Mouse (Mus musculus): ENCODE results near the gene Ush1g. TPM values are rescaled to one million over a fixed set of nuclear protein-coding genes. Genes with fewer than 3 reads are reported as not detected.

Gene Ush1g
- polyA plus RNA-seq, 1 experiment from 2014 or later, result not detected

DNA sequence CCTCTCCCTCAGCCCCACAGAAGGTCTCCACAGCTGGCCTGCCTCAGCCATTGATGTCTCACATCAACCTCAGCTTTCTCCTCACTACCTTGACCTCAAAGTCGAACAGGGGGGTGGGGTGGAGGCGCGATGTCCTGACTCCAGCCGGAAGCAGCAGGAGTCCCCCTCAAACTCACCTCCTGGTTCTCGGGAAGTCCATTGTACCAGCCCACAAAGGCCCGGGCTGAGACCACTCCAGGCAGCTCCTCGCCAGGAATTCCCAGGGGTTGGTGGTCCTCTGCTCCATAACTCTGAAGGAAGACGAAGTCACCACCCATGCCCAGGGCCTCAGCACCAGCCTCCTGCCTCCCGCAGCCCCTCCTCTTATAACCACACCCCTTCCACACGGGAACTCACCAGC, 50.4 kb downstream of the Ush1g start:
- peaks cover 38% of the 10 kb centered on the region for H3K27me3 ChIP-seq (ENCODE audit: low read depth, poor library complexity, severe bottlenecking)
- 67% methylated on average over 10 of the region's 10 CpGs for WGBS
- H3K27ac ChIP-seq, result no peak overlapping the region
- peaks cover 19% of the 10 kb centered on the region for H3K36me3 ChIP-seq
- no peak overlapping the region for H3K4me3 ChIP-seq
- H3K9me3 ChIP-seq (replicated peaks), result no peaks in the 10 kb centered on the region
- H3K4me1 ChIP-seq, result peaks cover 43% of the 10 kb centered on the region
- DNase-seq (ENCODE audit: low spot score), result no peak

DNA sequence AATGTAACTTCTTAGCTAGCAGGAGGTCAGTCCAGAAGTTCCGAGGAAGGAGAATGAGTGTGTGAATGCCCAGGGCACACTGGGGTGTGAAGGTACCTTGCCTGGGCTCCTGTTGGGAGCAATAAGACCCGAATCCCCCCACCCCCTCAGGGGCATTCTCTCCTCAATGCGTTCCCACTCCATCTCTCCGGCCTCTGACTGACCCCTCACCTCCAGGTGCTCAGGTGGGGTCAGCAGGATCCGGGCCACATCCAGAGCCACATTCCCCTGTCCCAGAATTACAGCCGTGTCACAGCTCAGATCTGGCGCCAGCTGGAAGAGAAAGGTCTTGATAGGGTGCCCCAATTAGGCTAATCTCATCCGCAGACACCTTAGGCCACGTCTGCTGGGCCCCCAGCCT, 50.8 kb downstream of the Ush1g start:
- H3K4me3 ChIP-seq, result no peak overlapping the region
- DNase-seq (ENCODE audit: low spot score), result no peak
- no peak overlapping the region for H3K27ac ChIP-seq
- peaks cover 19% of the 10 kb centered on the region for H3K36me3 ChIP-seq
- peaks cover 42% of the 10 kb centered on the region for H3K27me3 ChIP-seq (ENCODE audit: low read depth, poor library complexity, severe bottlenecking)
- no peaks in the 10 kb centered on the region for H3K9me3 ChIP-seq (replicated peaks)
- WGBS, result 80% methylated on average over 9 of the region's 9 CpGs
- peaks cover 43% of the 10 kb centered on the region for H3K4me1 ChIP-seq

DNA sequence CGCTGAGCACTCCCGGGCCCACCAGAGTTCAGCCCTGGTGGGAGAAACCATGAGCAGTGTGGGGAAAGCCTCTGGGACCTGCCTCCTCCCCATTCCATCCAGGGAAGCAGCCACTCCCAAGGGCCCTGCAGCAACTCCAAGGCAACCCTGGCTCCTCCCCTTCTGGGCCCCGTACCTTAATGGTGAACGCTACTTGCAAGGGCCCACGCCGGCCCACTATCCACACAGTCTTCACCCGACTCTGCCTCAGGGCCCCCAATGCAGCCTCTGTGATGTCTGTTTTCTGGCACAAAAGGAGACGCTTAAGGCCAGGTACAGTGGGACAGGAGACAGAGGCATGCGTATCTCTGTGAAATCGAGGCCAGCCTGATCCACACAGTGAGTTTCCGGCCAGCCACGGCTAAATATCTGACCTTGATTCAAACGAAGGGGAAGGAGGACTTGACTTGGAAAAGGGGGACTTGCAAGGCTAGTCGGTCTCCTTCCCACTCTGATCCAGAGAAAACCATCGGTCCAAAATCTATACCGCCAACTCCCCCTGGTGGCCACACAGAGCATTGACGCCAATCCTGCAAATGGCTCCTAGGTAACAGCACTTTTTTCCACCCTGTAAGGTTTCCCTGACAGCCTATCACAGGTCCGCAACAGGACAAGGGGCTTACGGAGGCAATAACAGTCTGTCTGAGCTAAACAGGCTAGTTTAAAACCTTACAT, 51.5 kb downstream of the Ush1g start:
- Histone ChIP-seq H3K27ac (no peak overlapping the region), H3K4me3 (no peak overlapping the region), H3K4me1 (peaks cover 41% of the 10 kb centered on the region), H3K36me3 (peaks cover 19% of the 10 kb centered on the region), H3K9me3 (replicated peaks) (no peaks in the 10 kb centered on the region), H3K27me3 (ENCODE audit: low read depth, poor library complexity, severe bottlenecking) (peaks cover 50% of the 10 kb centered on the region)
- peak; percentile 89 for DNase-seq (ENCODE audit: low spot score)
- WGBS, result 37% methylated on average over 19 of the region's 19 CpGs

DNA sequence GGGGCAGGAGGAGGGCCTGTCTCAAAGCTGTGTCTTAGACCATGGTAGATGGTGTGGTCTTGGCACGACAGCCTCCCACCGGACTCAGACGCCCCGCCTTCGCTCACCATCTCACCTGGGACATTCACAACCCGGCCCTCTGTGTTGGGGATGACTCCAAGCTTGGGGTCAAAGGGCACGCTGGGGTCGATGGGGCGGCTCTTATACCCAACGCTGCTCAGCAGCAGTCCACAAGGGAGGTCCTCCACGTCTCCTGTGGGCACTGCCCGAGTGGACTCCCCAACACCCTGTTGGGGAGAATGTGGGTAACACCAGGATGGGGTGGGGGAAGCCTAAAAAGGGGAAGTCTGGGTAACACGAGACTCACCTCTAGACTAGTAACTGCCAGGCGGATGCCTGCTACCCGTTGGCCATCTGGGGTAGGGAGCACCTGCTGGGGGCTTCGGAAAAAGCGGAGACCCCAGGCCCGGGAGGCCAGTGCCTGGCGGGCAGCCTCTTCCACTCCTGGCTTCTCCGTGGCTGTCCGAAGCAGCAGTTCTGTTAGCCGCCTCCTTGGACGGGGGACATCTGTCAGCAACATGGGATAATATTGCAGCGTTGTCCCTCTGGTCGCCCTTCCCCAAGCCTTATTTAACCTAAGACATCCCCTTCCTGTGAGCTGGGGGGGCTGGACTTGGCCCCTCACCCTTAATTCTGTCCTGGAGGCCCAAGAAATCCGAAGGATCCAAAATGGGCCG, 52.3 kb downstream of the Ush1g start:
- WGBS, result 90% methylated on average over 27 of the region's 27 CpGs
- peaks cover 46% of the 10 kb centered on the region for H3K4me1 ChIP-seq
- H3K27me3 ChIP-seq (ENCODE audit: low read depth, poor library complexity, severe bottlenecking), result peaks cover 58% of the 10 kb centered on the region
- DNase-seq (ENCODE audit: low spot score), result no peak
- no peak overlapping the region for H3K27ac ChIP-seq
- H3K4me3 ChIP-seq, result no peak overlapping the region
- H3K9me3 ChIP-seq (replicated peaks), result no peaks in the 10 kb centered on the region
- peaks cover 19% of the 10 kb centered on the region for H3K36me3 ChIP-seq

DNA sequence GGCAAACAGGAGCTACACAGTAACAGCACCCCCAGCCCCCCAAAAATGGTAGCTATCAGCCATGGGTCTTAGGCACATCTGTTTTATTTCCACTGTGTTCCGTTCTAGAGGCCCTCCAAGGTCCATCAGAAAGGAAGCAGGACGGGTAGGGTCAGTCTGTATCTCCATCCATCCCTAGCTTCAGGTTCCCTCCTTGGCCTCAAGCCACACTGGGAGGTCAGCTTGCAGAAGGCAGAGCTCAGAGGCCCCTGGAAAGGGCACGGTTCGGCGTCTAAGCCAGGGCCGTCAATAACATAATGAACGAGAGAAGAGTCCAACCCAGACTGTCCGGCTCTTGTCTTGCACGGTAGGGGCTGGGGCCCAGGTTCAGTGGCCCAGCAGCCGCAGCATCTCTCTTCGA, 53.9 kb downstream of the Ush1g start:
- Histone ChIP-seq H3K9me3 (replicated peaks) (no peaks in the 10 kb centered on the region), H3K4me1 (peaks cover 41% of the 10 kb centered on the region), H3K4me3 (no peak overlapping the region), H3K27me3 (ENCODE audit: low read depth, poor library complexity, severe bottlenecking) (peaks cover 73% of the 10 kb centered on the region), H3K36me3 (peaks cover 19% of the 10 kb centered on the region), H3K27ac (no peak overlapping the region)
- 62% methylated on average over 11 of the region's 11 CpGs for WGBS
- no peak for DNase-seq (ENCODE audit: low spot score)

DNA sequence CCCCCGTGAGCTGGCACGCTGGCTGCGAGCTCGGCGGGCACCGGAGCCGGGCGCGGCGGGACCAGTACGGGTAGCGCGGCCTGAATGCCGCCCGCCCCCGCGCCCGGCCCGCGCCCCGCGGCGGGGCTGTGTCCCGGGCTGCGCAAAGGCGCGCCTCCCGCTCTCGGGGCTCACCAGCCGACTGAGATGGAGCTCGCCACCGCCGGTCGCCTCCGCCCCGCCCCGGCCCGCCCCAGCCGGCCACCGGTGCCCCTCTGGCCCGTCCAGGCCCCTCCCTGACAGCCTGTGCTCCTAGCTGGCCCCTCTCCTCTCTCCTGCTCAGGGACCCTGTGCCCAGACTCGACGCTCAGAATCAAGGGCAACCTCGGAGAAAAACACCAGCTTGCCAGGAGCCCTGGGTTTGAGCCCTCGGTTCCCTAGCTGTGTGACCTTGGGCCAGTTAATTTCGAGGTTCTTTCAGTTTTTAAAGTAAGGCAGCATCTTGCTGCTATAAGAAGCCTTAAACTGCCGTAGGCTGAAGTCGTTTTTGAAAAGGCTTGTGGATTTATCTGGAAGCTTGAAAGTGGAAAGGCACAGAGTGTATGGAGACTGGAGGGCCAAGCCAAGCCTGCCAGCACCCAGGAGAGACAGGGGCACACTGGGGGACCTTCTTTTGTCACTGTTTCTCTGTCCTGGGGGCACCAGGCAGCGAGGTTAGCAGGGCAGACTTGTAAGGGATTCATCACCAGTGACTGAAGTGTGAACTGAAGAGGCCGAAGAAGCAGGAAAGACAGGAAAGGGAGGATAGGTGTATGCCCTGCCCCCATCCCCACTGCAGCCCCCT, 54.6 kb downstream of the Ush1g start, which contains the start of gene Grin2c:
Grin2c (minus strand) TSS at position 183 of the 823 bp plus-strand sequence.
- Histone ChIP-seq H3K9me3 (replicated peaks) (no peaks in the 10 kb centered on the region), H3K27ac (peak within 1 kb of the TSS; percentile 27; the same call in 1 of the 2 replicates), H3K27me3 (ENCODE audit: low read depth, poor library complexity, severe bottlenecking) (peaks cover 80% of the 10 kb centered on the region), H3K4me3 (peak within 1 kb of the TSS; percentile 54), H3K36me3 (peaks cover 19% of the 10 kb centered on the region), H3K4me1 (peaks cover 39% of the 10 kb centered on the region)
- peak; percentile 49 for DNase-seq (ENCODE audit: low spot score)
- WGBS, result 6% methylated on average over 50 of the region's 50 CpGs

DNA sequence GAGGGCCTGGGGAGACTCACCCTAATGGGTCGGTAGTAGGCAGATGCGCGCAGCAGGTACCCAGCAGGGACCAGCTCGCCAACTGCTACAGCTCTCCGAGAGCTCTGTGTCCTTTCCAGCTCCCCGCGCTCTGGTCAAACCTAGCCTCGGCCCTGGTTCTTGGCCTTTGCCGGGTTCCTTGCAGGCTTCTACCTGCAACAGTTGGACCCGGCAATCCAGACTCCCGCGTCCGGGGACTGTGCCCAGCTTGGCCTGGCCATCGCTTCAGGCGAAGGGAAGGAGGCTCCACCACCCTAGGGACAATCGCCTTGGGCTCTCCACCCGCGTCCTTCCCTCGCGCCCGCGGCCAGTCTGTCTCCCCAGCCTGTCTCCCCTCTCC, 55.5 kb downstream of the Ush1g start:
- Histone ChIP-seq H3K27ac (0 out of 2 replicates have a peak overlapping the region, but pooled peaks have one; percentile 27), H3K4me1 (peaks cover 36% of the 10 kb centered on the region), H3K27me3 (ENCODE audit: low read depth, poor library complexity, severe bottlenecking) (peaks cover 89% of the 10 kb centered on the region), H3K9me3 (replicated peaks) (no peaks in the 10 kb centered on the region), H3K4me3 (peak overlapping the region; percentile 54), H3K36me3 (peaks cover 19% of the 10 kb centered on the region)
- DNase-seq (ENCODE audit: low spot score), result no peak
- 2% methylated on average over 22 of the region's 22 CpGs for WGBS

DNA sequence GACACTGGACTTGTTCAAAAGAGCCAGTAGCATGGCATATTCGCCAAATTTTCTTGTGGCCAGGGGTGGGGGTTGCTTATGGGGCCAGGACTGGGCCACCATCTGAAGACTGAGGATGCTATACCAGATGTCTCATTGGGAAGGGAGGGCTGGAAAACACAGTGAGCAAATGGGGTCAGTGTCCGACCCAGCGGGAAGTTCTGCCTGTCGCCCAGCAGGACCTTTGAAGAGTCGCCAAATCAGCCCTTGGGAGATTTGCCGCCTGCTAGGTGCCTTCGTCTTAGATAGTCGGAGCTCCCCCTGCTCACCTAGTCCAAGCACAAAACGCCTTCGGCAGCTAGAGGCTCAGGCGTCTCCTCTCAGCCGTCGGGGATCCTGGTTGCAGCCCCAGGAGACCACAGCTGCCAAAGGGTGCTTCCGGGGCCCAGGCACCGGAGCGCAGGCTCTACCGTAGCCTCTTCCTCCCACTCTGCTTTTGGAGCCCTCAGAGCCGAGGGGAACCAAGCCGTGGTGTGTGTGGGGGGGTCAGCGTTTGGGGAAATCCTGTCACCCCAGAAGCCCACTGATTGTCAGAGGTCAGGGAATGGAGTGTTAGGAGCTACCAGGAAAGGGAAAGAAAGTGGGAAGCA, 56.0 kb downstream of the Ush1g start:
- H3K9me3 ChIP-seq (replicated peaks), result no peaks in the 10 kb centered on the region
- 1% methylated on average over 20 of the region's 20 CpGs for WGBS
- H3K27me3 ChIP-seq (ENCODE audit: low read depth, poor library complexity, severe bottlenecking), result peaks cover 94% of the 10 kb centered on the region
- H3K4me3 ChIP-seq, result peak overlapping the region; percentile 54
- H3K4me1 ChIP-seq, result peaks cover 32% of the 10 kb centered on the region
- no peak for DNase-seq (ENCODE audit: low spot score)
- H3K36me3 ChIP-seq, result peaks cover 19% of the 10 kb centered on the region
- H3K27ac ChIP-seq, result no peak overlapping the region; the same call in 1 of the 2 replicates

Other genes starting within 250 kb of the Ush1g start
- gene Rab37, start 230.6 kb downstream of the Ush1g start, polyA plus RNA-seq (2016; fragmentation: Nextera tagmentation; extraction: Ambion mirVana), result 0.95 and 1.8 TPM in 2 replicates
- gene Cd300lf, start 188.0 kb downstream of the Ush1g start, polyA plus RNA-seq (2016; fragmentation: Nextera tagmentation; extraction: Ambion mirVana), result 0.06 TPM in 1 of 2 replicates, not detected in the other
- gene Slc9a3r1, start 158.7 kb downstream of the Ush1g start, polyA plus RNA-seq (2016; fragmentation: Nextera tagmentation; extraction: Ambion mirVana), result 30.7 and 32.2 TPM in 2 replicates
- gene Tmem104, start 134.6 kb downstream of the Ush1g start, polyA plus RNA-seq (2016; fragmentation: Nextera tagmentation; extraction: Ambion mirVana), result 9.1 and 9.8 TPM in 2 replicates
- gene Nat9, start 134.2 kb downstream of the Ush1g start, polyA plus RNA-seq (2016; fragmentation: Nextera tagmentation; extraction: Ambion mirVana), result 15.6 and 22.7 TPM in 2 replicates
- gene Grin2c, start 54.8 kb downstream of the Ush1g start, polyA plus RNA-seq (2016; fragmentation: Nextera tagmentation; extraction: Ambion mirVana), result 0.11 and 0.34 TPM in 2 replicates
- 18.2 and 19.3 TPM in 2 replicates for gene Fdxr, start 45.0 kb downstream of the Ush1g start, polyA plus RNA-seq (2016; fragmentation: Nextera tagmentation; extraction: Ambion mirVana)
- gene Fads6, start 24.4 kb downstream of the Ush1g start, polyA plus RNA-seq (2016; fragmentation: Nextera tagmentation; extraction: Ambion mirVana), result 0.06 and 0.13 TPM in 2 replicates
- gene Otop2, start 14.9 kb downstream of the Ush1g start, polyA plus RNA-seq (2016; fragmentation: Nextera tagmentation; extraction: Ambion mirVana), result not detected in 2 replicates
- gene Otop3, start 12.7 kb upstream of the Ush1g start, polyA plus RNA-seq (2016; fragmentation: Nextera tagmentation; extraction: Ambion mirVana), result not detected in 2 replicates
- 2.8 and 2.9 TPM in 2 replicates for gene Hid1, start 45.7 kb upstream of the Ush1g start, polyA plus RNA-seq (2016; fragmentation: Nextera tagmentation; extraction: Ambion mirVana)
- gene Cdr2l, start 59.9 kb upstream of the Ush1g start, polyA plus RNA-seq (2016; fragmentation: Nextera tagmentation; extraction: Ambion mirVana), result 15.2 and 16.4 TPM in 2 replicates
- 202 and 220 TPM in 2 replicates for gene Mrpl58, start 81.7 kb upstream of the Ush1g start, polyA plus RNA-seq (2016; fragmentation: Nextera tagmentation; extraction: Ambion mirVana)
- gene Atp5h, start 97.9 kb upstream of the Ush1g start, polyA plus RNA-seq (2016; fragmentation: Nextera tagmentation; extraction: Ambion mirVana), result 862 and 900 TPM in 2 replicates
- 13.6 and 18.3 TPM in 2 replicates for gene Kctd2, start 98.1 kb upstream of the Ush1g start, polyA plus RNA-seq (2016; fragmentation: Nextera tagmentation; extraction: Ambion mirVana)
- gene Trim80, start 118.5 kb upstream of the Ush1g start, polyA plus RNA-seq (2016; fragmentation: Nextera tagmentation; extraction: Ambion mirVana), result 0.18 and 0.26 TPM in 2 replicates
- gene Slc16a5, start 140.4 kb upstream of the Ush1g start, polyA plus RNA-seq (2016; fragmentation: Nextera tagmentation; extraction: Ambion mirVana), result 0.23 and 0.25 TPM in 2 replicates
- gene Armc7, start 153.6 kb upstream of the Ush1g start, polyA plus RNA-seq (2016; fragmentation: Nextera tagmentation; extraction: Ambion mirVana), result 7.0 and 9.9 TPM in 2 replicates
- gene Nt5c, start 169.8 kb upstream of the Ush1g start, polyA plus RNA-seq (2016; fragmentation: Nextera tagmentation; extraction: Ambion mirVana), result 66.2 and 83.5 TPM in 2 replicates
- gene Jpt1, start 192.3 kb upstream of the Ush1g start, polyA plus RNA-seq (2016; fragmentation: Nextera tagmentation; extraction: Ambion mirVana), result 483 and 492 TPM in 2 replicates
- gene Sumo2, start 214.2 kb upstream of the Ush1g start, polyA plus RNA-seq (2016; fragmentation: Nextera tagmentation; extraction: Ambion mirVana), result 1,406 and 1,458 TPM in 2 replicates
- gene Nup85, start 242.4 kb upstream of the Ush1g start, polyA plus RNA-seq (2016; fragmentation: Nextera tagmentation; extraction: Ambion mirVana), result 257 and 275 TPM in 2 replicates

Data from limb, embryonic 10.5 days (tissue).